Mouse (Mus musculus): ENCODE data around the gene Lsamp.

The Lsamp gene

GRCm38 (mm10) chr16:40897768-40898327 is 913.7 kb downstream of the Lsamp start:
- DNase-seq (ENCODE audit: extremely low read depth, insufficient read length, low spot score): no peak

DNA sequence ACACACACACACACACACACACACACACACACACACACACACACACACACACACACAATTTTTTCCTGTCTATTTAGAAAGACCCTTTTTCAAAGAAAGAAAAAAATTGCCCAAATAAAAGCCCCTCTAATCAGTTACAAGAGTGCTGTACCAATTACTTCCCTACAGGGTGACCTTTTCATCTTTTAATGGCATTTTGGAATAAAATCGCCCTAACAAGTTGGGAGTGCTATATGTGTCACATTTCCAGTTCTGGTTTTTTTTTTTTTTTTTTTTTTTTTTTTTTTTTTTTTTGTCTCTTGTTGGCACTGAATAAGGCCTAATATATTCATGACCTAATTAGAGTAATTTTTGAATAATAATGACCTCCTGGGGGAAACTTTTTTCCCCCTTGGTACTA is 923.7 kb downstream of the Lsamp start:
- no peak for DNase-seq (ENCODE audit: extremely low read depth, insufficient read length, low spot score)

DNA sequence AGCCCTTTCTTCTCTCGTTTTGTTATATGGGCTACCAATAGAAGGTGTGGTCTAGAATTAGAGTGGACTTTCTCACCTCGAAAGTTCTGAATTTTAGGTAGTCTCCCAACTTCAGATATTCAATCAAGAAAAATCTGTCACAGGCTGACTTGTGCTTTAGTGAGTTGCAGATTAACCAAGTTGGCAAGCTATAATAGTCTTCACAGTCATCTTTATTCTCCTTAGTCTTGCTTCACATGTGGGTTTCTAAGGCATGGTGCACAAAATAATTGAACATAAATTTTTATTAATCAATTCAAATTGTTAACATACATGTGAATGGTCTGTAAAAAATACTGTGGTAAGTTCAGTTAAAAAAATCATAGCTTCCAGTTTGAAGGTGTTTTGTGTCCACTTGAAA is 930.0 kb downstream of the Lsamp start:
- no peak for DNase-seq (ENCODE audit: extremely low read depth, insufficient read length, low spot score)

DNA sequence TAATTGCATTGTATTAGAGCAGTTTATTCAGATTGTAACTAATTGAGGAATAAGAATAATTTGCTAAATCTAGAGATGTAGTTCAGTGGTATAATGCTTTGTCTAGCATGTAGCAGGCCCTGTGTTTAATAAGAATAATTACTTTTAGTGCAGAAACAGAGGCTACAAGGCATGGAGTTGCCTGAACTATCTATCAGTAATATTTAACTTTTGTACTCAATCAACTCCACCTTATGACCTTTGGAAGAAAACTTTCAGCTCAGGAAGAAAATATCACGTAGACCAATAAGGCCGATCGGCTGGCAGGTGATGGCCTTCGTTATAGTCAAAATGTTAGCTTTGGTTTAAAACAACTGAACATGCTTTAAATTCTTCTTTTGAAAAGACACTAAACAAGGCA is 946.4 kb downstream of the Lsamp start:
- DNase-seq (ENCODE audit: extremely low read depth, insufficient read length, low spot score): no peak

GRCm38 (mm10) chr16:40942266-40942665 is 958.1 kb downstream of the Lsamp start:
- DNase-seq (ENCODE audit: extremely low read depth, insufficient read length, low spot score): no peak

DNA sequence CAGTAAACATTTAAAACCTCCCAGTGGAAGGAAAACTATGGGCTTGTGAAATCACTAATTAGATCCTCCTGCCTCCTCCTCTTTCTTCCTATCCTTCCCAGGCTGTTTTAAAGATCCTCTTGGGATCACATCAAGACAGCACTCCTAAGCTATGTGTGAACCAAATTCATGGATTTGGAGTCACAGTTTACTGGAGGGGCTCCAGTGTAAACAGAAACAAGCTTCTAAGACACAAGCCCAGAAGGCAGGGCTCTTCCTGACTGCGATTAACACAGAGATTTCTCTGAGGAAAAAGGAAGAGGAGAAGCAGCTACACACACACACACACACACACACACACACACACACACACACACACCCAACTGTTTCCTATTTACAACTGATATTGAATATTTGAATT is 961.7 kb downstream of the Lsamp start:
- DNase-seq (ENCODE audit: extremely low read depth, insufficient read length, low spot score): no peak

DNA sequence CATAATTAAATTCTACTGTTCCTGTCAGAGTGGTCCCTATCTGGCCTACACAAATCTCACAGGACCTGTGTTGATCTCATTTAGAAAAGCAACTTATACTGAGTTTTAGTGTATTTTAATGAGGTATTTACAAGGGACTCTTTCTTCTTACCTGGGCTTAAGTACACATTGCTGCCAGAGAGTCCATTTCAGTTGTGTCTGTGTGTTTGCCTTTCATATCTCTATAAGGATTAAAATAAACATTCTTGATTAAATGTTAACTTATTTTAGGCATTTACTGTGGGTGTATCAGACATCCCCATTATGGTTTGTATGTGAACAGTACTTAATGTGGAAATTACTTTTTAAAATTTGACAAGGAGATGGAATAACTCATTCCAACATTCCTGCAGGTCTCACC is 963.9 kb downstream of the Lsamp start:
- DNase-seq (ENCODE audit: extremely low read depth, insufficient read length, low spot score): no peak

DNA sequence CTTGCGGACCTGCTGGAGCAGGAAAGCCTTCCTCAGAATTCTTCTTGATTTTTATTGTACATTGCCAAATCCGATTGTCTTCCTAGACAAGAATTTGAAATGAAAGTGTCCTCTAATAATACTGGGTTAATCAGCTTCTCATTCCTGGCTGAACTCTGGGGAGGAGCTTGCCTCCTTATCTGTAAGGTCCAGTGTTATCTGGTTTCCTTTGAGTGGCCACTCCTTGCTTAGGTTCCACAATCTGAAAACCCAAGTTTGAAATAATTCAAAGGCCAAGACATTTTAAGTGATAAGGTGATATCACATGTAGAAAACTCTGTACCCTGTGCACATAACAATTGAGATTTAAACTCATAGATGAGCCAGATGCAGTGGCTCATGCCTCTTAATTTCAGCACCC is 975.0 kb downstream of the Lsamp start:
- no peak for DNase-seq (ENCODE audit: extremely low read depth, insufficient read length, low spot score)

DNA sequence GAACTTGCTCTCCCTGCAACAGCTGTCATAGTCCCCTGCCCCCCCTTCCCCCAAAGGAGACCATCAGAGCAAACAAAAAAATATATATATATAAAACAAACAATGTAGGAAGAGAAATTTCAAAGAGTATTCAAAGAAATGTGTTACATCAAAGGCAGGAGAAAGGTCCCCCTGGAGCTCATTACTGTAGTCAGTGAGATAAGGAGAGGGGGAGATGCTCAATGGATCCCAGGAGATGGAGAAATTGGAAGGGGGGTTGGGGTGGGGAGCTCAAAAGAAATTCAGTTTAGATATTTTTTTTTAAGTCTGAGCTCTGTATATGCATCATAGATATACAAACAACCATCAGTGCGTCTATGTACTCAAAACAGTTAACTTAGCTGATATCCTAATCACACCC is 976.4 kb downstream of the Lsamp start:
- DNase-seq (ENCODE audit: extremely low read depth, insufficient read length, low spot score): no peak

DNA sequence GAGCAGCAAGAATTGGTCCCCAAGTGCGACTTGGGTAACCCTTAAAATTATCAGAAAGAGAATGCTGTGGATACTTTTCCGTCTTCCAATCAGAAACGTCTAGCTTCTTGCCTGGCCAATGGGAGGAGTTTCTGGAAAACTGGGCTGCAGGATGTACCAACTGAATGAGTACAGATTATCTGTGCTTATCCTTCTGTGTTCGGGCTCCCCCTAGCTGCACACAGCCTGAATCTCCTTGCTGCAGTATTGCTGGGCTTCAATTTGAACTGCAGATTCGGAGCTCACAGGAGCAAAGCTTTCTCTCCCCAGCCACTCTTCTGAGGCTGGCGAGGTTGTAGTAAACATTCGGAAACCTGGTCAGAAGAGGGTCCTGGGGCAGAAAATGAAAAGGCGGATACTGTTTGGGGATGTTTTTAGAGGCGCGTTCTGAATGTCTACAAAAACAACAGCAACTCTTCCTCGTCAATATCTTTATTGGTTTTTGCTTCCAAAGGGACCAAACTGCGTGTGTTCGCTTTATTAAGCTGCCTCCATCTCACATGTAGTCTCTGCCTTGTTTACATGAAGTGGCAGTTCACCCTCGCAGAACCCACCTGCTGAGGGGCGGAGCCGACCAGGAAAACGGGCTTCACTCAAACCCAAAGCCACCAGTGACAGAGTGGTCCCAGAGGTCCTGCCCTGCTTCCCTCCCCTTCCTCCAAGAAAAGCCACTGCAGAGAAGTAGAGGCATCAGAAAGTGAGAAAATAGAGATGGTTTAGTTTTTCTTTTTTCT is 984.1 kb downstream of the Lsamp start:
- DNase-seq (ENCODE audit: extremely low read depth, insufficient read length, low spot score): no peak

DNA sequence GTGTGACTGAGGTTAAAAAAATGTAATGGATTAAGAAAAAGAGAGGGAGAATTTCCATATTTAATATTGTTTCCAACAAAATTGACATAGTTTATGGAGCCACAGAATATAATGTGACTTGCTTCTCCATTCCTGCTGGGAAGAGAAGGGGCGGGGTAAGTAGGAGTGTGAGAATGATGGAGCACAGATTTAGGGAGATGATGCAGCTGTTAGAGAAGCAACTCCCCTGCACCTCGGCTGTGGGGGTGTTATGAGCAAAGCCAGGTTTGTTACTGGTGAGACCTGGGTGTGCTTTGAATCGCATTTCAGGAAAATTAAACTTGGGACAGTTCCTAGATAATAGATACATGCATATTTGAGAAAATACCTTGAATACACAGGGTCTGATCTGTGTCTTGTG is 987.2 kb downstream of the Lsamp start:
- DNase-seq (ENCODE audit: extremely low read depth, insufficient read length, low spot score): no peak

GRCm38 (mm10) chr16:40974084-40974483 is 989.9 kb downstream of the Lsamp start:
- no peak for DNase-seq (ENCODE audit: extremely low read depth, insufficient read length, low spot score)

- no peak for DNase-seq (ENCODE audit: extremely low read depth, insufficient read length, low spot score)
Measured at GRCm38 (mm10) chr16:40983026-40983425, 998.9 kb downstream of the Lsamp start.

GRCm38 (mm10) chr16:41007569-41007968 is 1023.4 kb downstream of the Lsamp start:
- no peak for DNase-seq (ENCODE audit: extremely low read depth, insufficient read length, low spot score)

GRCm38 (mm10) chr16:41034746-41035145 is 1050.6 kb downstream of the Lsamp start:
- no peak for DNase-seq (ENCODE audit: extremely low read depth, insufficient read length, low spot score)

- DNase-seq (ENCODE audit: extremely low read depth, insufficient read length, low spot score): no peak
Measured at GRCm38 (mm10) chr16:41041686-41042085, 1057.5 kb downstream of the Lsamp start.

- no peak for DNase-seq (ENCODE audit: extremely low read depth, insufficient read length, low spot score)
Measured at GRCm38 (mm10) chr16:41063270-41063857, 1079.2 kb downstream of the Lsamp start.

DNA sequence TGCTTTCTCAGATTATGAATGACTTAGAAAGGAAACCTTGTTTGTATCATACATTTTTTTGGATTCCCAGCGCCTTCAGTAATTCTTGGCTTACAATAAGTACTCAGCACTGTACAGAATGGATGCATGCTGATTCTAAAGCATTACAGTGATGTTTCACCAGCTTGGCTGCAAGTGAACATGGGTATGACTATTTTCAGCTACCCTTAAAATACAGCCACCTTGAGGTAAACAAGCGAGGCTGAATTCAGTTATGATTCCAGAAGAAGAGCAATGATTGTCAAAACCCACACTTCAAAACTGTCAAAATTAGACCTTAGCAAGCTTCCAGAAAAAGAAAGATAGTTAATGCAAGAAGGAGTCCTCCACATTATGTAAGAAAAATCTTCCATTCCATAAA is 1089.3 kb downstream of the Lsamp start:
- DNase-seq (ENCODE audit: extremely low read depth, insufficient read length, low spot score): no peak

DNA sequence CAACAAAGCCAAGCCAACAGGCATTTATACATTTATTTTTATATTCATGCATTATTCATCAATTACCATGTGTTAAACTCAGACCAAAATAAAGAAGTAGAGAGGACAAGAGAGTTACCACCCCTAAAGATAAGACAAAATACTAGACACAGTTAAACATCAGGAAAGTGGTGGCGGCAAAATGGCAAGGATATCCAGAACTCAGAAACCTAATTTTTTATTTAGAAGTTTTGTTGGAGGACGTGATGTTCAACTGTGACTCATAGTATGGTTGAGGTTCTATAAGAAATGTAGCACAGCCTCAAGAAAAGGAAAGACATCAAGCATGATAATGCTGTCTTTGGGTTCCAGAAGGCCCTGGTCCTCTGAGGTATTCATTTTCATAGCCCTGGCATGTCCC is 1104.5 kb downstream of the Lsamp start:
- no peak for DNase-seq (ENCODE audit: extremely low read depth, insufficient read length, low spot score)

DNA sequence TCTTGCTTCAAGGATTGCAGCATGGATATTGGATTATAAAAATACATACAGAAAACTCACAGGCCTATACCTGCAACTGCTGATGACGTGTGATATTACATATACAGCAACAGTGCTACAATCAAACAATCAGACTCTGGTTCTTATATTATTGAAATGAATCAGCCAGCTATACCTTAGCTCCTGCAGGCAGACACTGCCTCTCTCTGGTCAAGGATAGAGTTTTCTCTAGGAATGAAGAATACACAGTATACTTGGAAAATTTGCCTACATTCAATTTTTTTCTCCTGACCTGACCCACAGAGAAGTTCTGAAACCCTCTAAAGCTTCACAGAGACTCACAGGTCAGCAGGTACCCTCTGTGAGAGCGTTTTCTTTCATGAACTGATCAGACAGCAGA is 1105.9 kb downstream of the Lsamp start:
- DNase-seq (ENCODE audit: extremely low read depth, insufficient read length, low spot score): no peak

DNA sequence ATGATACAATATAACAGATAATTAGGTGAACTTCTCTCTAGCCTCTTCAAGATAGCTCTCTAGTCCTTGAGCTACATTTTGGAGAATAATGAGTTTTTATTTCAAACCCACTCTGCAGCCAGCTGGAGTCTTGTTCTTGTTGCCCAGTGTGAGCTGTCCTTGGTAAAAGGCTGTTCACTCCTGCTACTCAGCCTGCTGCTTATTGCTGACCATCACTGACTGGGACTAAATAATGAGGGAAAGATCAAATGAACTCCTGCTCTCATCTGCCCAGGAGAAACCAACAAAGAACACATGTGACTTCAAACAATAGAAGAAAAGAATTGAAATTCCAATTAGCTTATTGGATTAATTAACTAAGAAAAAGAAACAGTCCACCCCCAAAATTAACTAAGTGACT is 1107.1 kb downstream of the Lsamp start:
- DNase-seq (ENCODE audit: extremely low read depth, insufficient read length, low spot score): no peak

DNA sequence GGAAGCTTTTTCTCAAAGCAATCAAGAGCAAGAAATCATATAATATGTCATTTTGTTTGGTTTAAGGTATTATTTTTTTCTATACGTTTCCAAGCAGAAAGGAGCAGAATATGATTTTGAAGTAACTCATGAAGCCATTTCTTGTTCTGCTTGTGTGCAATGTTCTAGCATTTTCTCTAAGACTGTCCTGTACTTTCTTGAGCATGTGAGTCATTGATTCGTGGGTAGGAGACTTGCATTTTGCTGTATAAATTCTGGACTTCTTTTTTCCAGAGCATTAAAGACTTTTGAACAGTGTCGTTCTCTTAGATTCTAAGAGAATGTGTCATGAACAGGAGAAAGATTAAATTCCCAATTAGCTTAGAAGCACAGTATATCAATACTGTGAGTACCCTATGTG is 1118.6 kb downstream of the Lsamp start:
- no peak for DNase-seq (ENCODE audit: extremely low read depth, insufficient read length, low spot score)

Data from 3134 (cell line).